Mouse (Mus musculus) intestine, embryonic 14.5 days (tissue): ENCODE measurements at regions not wholly inside any gene's neighbourhood (a gene's known extent, or its start where the extent isn't known, plus 50 kb on each side); places are given as distances from the start of the nearest gene placed in this dataset.

ENCODE experiments used
- ATAC-seq: fragments of 200-750 bp; cut with Nextera tagmentation; replicated peaks from 2 replicates; pipeline ENCODE4 v1.8.0; 2017; ENCODE audit warnings: low read depth, moderate number of reproducible peaks, moderate TSS enrichment, moderate library complexity; ENCODE audit not compliant: low FRiP score, low TSS enrichment
- DNase-seq: peaks from one replicate; pipeline ENCODE4 v3.0.0-alpha.2; 2018; ENCODE audit warnings: low spot score
- H3K27ac ChIP-seq: fragments of 300-500 bp; sonication (generic); 2 replicates; pipeline ENCODE4 v1.5.1; 2014; ENCODE audit warnings: low read depth, mild to moderate bottlenecking, control low read depth
- H3K27me3 ChIP-seq: fragments of 300-500 bp; sonication (generic); replicated peaks from 2 replicates; pipeline ENCODE4 v1.6.1; 2014; ENCODE audit warnings: low read length, control low read depth; ENCODE audit not compliant: control insufficient read depth, insufficient read depth
- H3K36me3 ChIP-seq: fragments of 300-500 bp; sonication (generic); 2 replicates; pipeline ENCODE4 v1.6.1; 2014; ENCODE audit warnings: low read length, control low read depth; ENCODE audit not compliant: control insufficient read depth, insufficient read depth
- H3K4me1 ChIP-seq: fragments of 300-500 bp; sonication (generic); replicated peaks from 2 replicates; pipeline ENCODE4 v1.6.1; 2014; ENCODE audit warnings: low read length, control low read depth, mixed read lengths; ENCODE audit not compliant: control insufficient read depth, insufficient read depth
- H3K4me2 ChIP-seq: fragments of 300-500 bp; sonication (generic); 2 replicates; pipeline ENCODE4 v1.6.1; 2014; ENCODE audit warnings: low read length
- H3K4me3 ChIP-seq: fragments of 300-500 bp; sonication (generic); 2 replicates; pipeline ENCODE4 v1.5.1; 2014; ENCODE audit warnings: low read depth, low read length, control low read depth, mixed read lengths
- H3K9ac ChIP-seq: fragments of 300-500 bp; sonication (generic); 2 replicates; pipeline ENCODE4 v1.6.1; 2014; ENCODE audit warnings: mild to moderate bottlenecking, low read length
- H3K9me3 ChIP-seq: fragments of 300-500 bp; sonication (generic); 2 replicates; pipeline ENCODE4 v1.6.1; 2016; ENCODE audit warnings: low read length, control low read depth; ENCODE audit not compliant: control insufficient read depth
- WGBS: fragments of 180-500 bp; shearing (Covaris S2); extraction: QIAGEN DNeasy Blood & Tissue Kit; methylation state at CpG from one replicate; pipeline ENCODE4 v1.1.7; 2014; 5-methylcytosine and 5-hydroxymethylcytosine counted together

GRCm38 (mm10) chr9:49851522-49851921 lies 52.8 kb upstream of the Ncam1 start:
- Histone ChIP-seq H3K36me3 (no peaks in the 10 kb centered on the region), H3K4me1 (no peaks in the 10 kb centered on the region), H3K9me3 (no peaks in the 10 kb centered on the region), H3K4me3 (no peak overlapping the region), H3K27ac (no peak overlapping the region), H3K4me2 (no peak overlapping the region), H3K27me3 (no peaks in the 10 kb centered on the region), H3K9ac (no peak overlapping the region)
- WGBS: 90% methylated on average over 3 of the region's 3 CpGs
- ATAC-seq (no peak), DNase-seq (no peak)

GRCm38 (mm10) chr9:49849442-49849841 lies 50.7 kb upstream of the Ncam1 start:
- H3K4me1 ChIP-seq: no peaks in the 10 kb centered on the region; the same call in 1 of the 2 replicates
- DNase-seq (no peak), ATAC-seq (no peak)
- H3K4me2 ChIP-seq: no peak overlapping the region
- no peaks in the 10 kb centered on the region for H3K27me3 ChIP-seq
- no peak overlapping the region for H3K4me3 ChIP-seq
- H3K36me3 ChIP-seq: no peaks in the 10 kb centered on the region
- no peaks in the 10 kb centered on the region for H3K9me3 ChIP-seq
- WGBS: 51% methylated on average over 2 of the region's 2 CpGs
- no peak overlapping the region for H3K27ac ChIP-seq
- no peak overlapping the region for H3K9ac ChIP-seq

- 31% methylated on average over 6 of the region's 6 CpGs for WGBS
- ATAC-seq (no peak), DNase-seq (no peak)
- H3K9me3 ChIP-seq: no peaks in the 10 kb centered on the region
- no peaks in the 10 kb centered on the region for H3K36me3 ChIP-seq
- no peak overlapping the region for H3K4me3 ChIP-seq
- H3K4me1 ChIP-seq: no peaks in the 10 kb centered on the region; the same call in 1 of the 2 replicates
- H3K27ac ChIP-seq: no peak overlapping the region
- H3K27me3 ChIP-seq: no peaks in the 10 kb centered on the region
- no peak overlapping the region for H3K4me2 ChIP-seq
- no peak overlapping the region for H3K9ac ChIP-seq
These were observed 50.2 kb upstream of the Ncam1 start for GRCm38 (mm10) chr9:49848943-49849342.
